Mouse (Mus musculus): ENCODE measurements around the gene Tmsb10.

- no peak for TF ChIP-seq CTCF (IDR thresholded peaks at IDR 0.05; ENCODE audit: extremely low read depth, insufficient read depth, low read length)
- no peak for TF ChIP-seq POLR2A (IDR thresholded peaks at IDR 0.05; ENCODE audit: extremely low read depth, insufficient read depth, low read length)
These were observed 35.2 kb downstream of the Tmsb10 start for GRCm38 (mm10) chr6:72923381-72923780.

Data from cortical plate, adult 2 months (tissue).